In genomic region chr6:38702810-38703399, GRCm38 (mm10) we compare ENCODE assay signal across 11 mouse cellular contexts. TPM values are rescaled to one million over a fixed set of nuclear protein-coding genes. Genes with fewer than 3 reads are reported as not detected.
DNase-seq lines count a peak whose midpoint lies in the region; ATAC-seq lines count a peak whose summit lies in the region.
"Had no signal": no experiment of that assay in that cellular context is flagged by ENCODE, and none has a peak within 500 bp of the region (broad histone marks: within the 10 kb centered on the region; RNA-seq: fewer than 3 reads in every experiment).

No protein-coding gene starts in this region.

- peaks cover 36% of the 10 kb centered on the region for H3K4me1 ChIP-seq in heart, embryonic 15.5 days (replicated peaks)
- H3K4me1 ChIP-seq: midbrain, embryonic 12.5 days had no signal

- intact Hi-C loops in heart, postnatal 25 days (cut with DNase I) = no loop called here

- no peak overlapping the region for H3K9ac ChIP-seq in heart, embryonic 15.5 days
- H3K9ac ChIP-seq: midbrain, embryonic 12.5 days had no signal

- WGBS in heart, embryonic 15.5 days = 10% methylated on average over 6 of the region's 6 CpGs

- peak; percentile 89 for DNase-seq in heart, adult 11 months
- DNase-seq in heart, postnatal 25 days (ENCODE audit: low spot score) = no peak
- DNase-seq in ovary, adult 18-20 months (ENCODE audit: low spot score) = peak; percentile 19
- no peak for DNase-seq in ovary, postnatal 10 days (ENCODE audit: low spot score)
- DNase-seq in testis, postnatal 10 days (ENCODE audit: low spot score) = peak; percentile 62
- DNase-seq in retina, embryonic 14.5 days (ENCODE audit: low spot score) = no peak
- DNase-seq in liver = no peak
- DNase-seq: thymus, adult 18-20 months had no signal

- H3K9me3 ChIP-seq in heart, embryonic 15.5 days (replicated peaks) = no peaks in the 10 kb centered on the region
- H3K9me3 ChIP-seq: midbrain, embryonic 12.5 days had no signal

- no peak for ATAC-seq in heart, embryonic 15.5 days (replicated peaks; ENCODE audit: insufficient number of reproducible peaks, insufficient read depth, low FRiP score, low read depth)
- ATAC-seq: intestine, postnatal 0 days had no signal

- H3K27ac ChIP-seq in heart, embryonic 15.5 days = peak overlapping the region; percentile 82
- H3K27ac ChIP-seq: midbrain, embryonic 12.5 days had no signal

- H3K27me3 ChIP-seq in heart, embryonic 15.5 days = no peaks in the 10 kb centered on the region
- H3K27me3 ChIP-seq: midbrain, embryonic 12.5 days had no signal

- H3K36me3 ChIP-seq in heart, embryonic 15.5 days = peaks cover 18% of the 10 kb centered on the region

- no peak overlapping the region for H3K4me2 ChIP-seq in heart, embryonic 15.5 days
- H3K4me2 ChIP-seq: midbrain, embryonic 12.5 days had no signal

- H3K4me3 ChIP-seq in heart, embryonic 15.5 days = no peak overlapping the region
- H3K4me3 ChIP-seq: midbrain, embryonic 12.5 days had no signal

RNA-seq across cellular contexts. Expression of gene Clec2l, which starts 40.0 kb away (rescaled TPM):
- 1 to 10 TPM; 1.6 to 1.7 TPM for total RNA-seq in heart, postnatal 25 days (2021)
- polyA plus RNA-seq in heart, embryonic 15.5 days (2015; fragmentation: Nextera tagmentation; extraction: Ambion mirVana) = 0.87 and 1.9 TPM in 2 replicates

Comparison
In these comparisons a context has a peak if more than half of its experiments do, and no peak if none do; other contexts are left out.
1. DNase-seq: peak in heart, adult 11 months (single experiment), ovary, adult 18-20 months (single experiment) and testis, postnatal 10 days (single experiment); none in heart, postnatal 25 days (single experiment), ovary, postnatal 10 days (single experiment), retina, embryonic 14.5 days (single experiment) and liver (single experiment).